Mouse (Mus musculus) liver, embryonic 12.5 days (tissue): Measurements from ENCODE around the gene Gpr68. TPM values are rescaled to one million over a fixed set of nuclear protein-coding genes. Genes with fewer than 3 reads are reported as not detected.

Experiments
- ATAC-seq: fragments of 200-750 bp; cut with Nextera tagmentation; 2 replicates; pipeline ENCODE4 v1.8.0; 2017; ENCODE audit warnings: moderate number of reproducible peaks, mild to moderate bottlenecking, moderate library complexity
- H3K27ac ChIP-seq: fragments of 300-500 bp; sonication (generic); 2 replicates; pipeline ENCODE4 v1.5.1; 2016; ENCODE audit warnings: mild to moderate bottlenecking
- H3K27me3 ChIP-seq: fragments of 300-500 bp; sonication (generic); replicated peaks from 2 replicates; pipeline ENCODE4 v1.6.1; 2016; ENCODE audit warnings: mild to moderate bottlenecking, moderate library complexity
- H3K36me3 ChIP-seq: fragments of 300-500 bp; sonication (generic); 2 replicates; pipeline ENCODE4 v1.6.1; 2016; ENCODE audit warnings: mild to moderate bottlenecking, moderate library complexity
- H3K4me1 ChIP-seq: fragments of 300-500 bp; sonication (generic); 2 replicates; pipeline ENCODE4 v1.6.1; 2016
- H3K4me2 ChIP-seq: fragments of 300-500 bp; sonication (generic); 2 replicates; pipeline ENCODE4 v1.6.1; 2016; ENCODE audit warnings: mild to moderate bottlenecking, moderate library complexity
- H3K4me3 ChIP-seq: fragments of 300-500 bp; sonication (generic); 2 replicates; pipeline ENCODE4 v1.5.1; 2016; ENCODE audit warnings: mild to moderate bottlenecking, moderate library complexity
- H3K9ac ChIP-seq: fragments of 300-500 bp; sonication (generic); 2 replicates; pipeline ENCODE4 v1.6.1; 2016; ENCODE audit warnings: mild to moderate bottlenecking, moderate library complexity
- H3K9me3 ChIP-seq: fragments of 300-500 bp; sonication (generic); replicated peaks from 2 replicates; pipeline ENCODE4 v1.6.1; 2016; ENCODE audit warnings: mild to moderate bottlenecking, moderate library complexity
- WGBS: fragments of 180-500 bp; shearing (Covaris S2); methylation state at CpG from one replicate; pipeline ENCODE4 v1.1.7; 2016; ENCODE audit not compliant: insufficient replicate concordance; 5-methylcytosine and 5-hydroxymethylcytosine counted together
- polyA plus RNA-seq: library from polyadenylated mRNA; unstranded; fragments of >200 nt; fragmentation: Nextera tagmentation; extraction: Ambion mirVana; gene quantifications from 2 replicates; pipeline ENCODE4 v1.2.1, GENCODE M21; 2016

Gene Gpr68
- polyA plus RNA-seq, 1 experiment from 2014 or later: 0.04 TPM

- H3K4me2 ChIP-seq: no peak overlapping the region
- WGBS: 61% methylated on average over 3 of the region's 3 CpGs
- H3K36me3 ChIP-seq: no peaks in the 10 kb centered on the region
- H3K9ac ChIP-seq: no peak overlapping the region
- H3K27ac ChIP-seq: no peak overlapping the region
- H3K27me3 ChIP-seq: peaks cover 27% of the 10 kb centered on the region
- no peaks in the 10 kb centered on the region for H3K9me3 ChIP-seq
- H3K4me1 ChIP-seq: no peaks in the 10 kb centered on the region
- no peak for ATAC-seq
- no peak overlapping the region for H3K4me3 ChIP-seq
Observed at GRCm38 (mm10) chr12:100885585-100885984, 22.4 kb downstream of the Gpr68 start.

- Histone ChIP-seq H3K4me3 (no peak overlapping the region), H3K9me3 (no peaks in the 10 kb centered on the region), H3K9ac (no peak overlapping the region), H3K27ac (no peak overlapping the region), H3K36me3 (no peaks in the 10 kb centered on the region), H3K4me2 (no peak overlapping the region), H3K27me3 (peaks cover 18% of the 10 kb centered on the region), H3K4me1 (no peaks in the 10 kb centered on the region)
- WGBS: 39% methylated on average over 7 of the region's 7 CpGs
- no peak for ATAC-seq
Observed at GRCm38 (mm10) chr12:100883168-100883567, 24.8 kb downstream of the Gpr68 start.

DNA sequence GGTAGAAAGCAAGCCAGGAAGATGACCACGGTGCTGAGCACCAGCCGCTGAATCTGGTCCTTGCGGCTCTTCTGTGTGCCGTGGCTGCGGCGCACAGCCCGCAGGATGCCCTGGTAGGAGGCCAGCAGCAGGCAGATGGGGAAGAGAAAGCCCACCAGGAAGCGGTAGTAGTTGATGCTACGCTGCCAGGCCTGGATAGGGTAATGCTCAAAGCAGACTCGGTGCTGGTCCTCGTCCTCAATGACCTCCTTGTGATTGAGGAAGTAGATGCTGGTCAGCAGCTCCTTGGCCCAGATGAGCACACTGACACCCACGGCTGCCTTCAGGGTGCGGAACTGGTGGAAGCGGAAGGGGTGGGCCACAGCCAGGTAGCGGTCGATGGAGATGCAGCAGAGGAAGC is 29.4 kb downstream of the Gpr68 start:
- no peaks in the 10 kb centered on the region for H3K9me3 ChIP-seq
- no peak overlapping the region for H3K4me3 ChIP-seq
- WGBS: 77% methylated on average over 16 of the region's 16 CpGs
- no peaks in the 10 kb centered on the region for H3K27me3 ChIP-seq
- no peak for ATAC-seq
- no peaks in the 10 kb centered on the region for H3K36me3 ChIP-seq
- no peak overlapping the region for H3K4me2 ChIP-seq
- H3K4me1 ChIP-seq: no peaks in the 10 kb centered on the region
- no peak overlapping the region for H3K9ac ChIP-seq
- H3K27ac ChIP-seq: no peak overlapping the region

DNA sequence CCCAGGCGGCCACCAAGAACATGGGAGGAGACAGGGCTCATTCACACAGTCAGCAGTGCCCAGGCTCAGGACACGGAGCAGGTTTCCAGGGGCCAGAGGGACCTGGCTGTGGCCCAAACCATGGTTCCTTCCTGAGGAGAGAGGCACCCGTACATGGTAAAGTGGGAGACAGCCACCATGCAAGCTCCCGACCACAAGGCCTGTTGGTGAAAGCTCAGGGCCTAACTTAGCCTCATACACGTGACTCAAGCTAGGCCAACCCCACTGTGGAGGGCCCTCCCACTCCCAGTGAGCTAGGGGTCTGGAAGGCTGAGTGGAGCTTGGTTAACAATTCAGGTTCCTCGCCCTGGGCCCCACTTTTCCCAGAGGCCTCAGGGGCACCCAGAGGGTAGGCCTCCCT is 30.1 kb downstream of the Gpr68 start:
- Histone ChIP-seq H3K4me2 (no peak overlapping the region), H3K27me3 (0 out of 2 replicates have a peak, but pooled peaks cover under 1% of the 10 kb centered on the region), H3K4me1 (no peaks in the 10 kb centered on the region), H3K27ac (no peak overlapping the region), H3K9ac (no peak overlapping the region), H3K36me3 (no peaks in the 10 kb centered on the region), H3K9me3 (no peaks in the 10 kb centered on the region), H3K4me3 (no peak overlapping the region)
- 56% methylated on average over 6 of the region's 6 CpGs for WGBS
- ATAC-seq: no peak

GRCm38 (mm10) chr12:100875960-100876359 is 32.0 kb downstream of the Gpr68 start:
- ATAC-seq: no peak
- Histone ChIP-seq H3K36me3 (no peaks in the 10 kb centered on the region), H3K4me1 (no peaks in the 10 kb centered on the region), H3K4me3 (no peak overlapping the region), H3K9me3 (no peaks in the 10 kb centered on the region), H3K27ac (no peak overlapping the region), H3K9ac (no peak overlapping the region), H3K4me2 (no peak overlapping the region), H3K27me3 (0 out of 2 replicates have a peak, but pooled peaks cover 3% of the 10 kb centered on the region)
- 70% methylated on average over 4 of the region's 6 CpGs for WGBS

GRCm38 (mm10) chr12:100875553-100875952 is 32.4 kb downstream of the Gpr68 start:
- Histone ChIP-seq H3K4me1 (no peaks in the 10 kb centered on the region), H3K36me3 (no peaks in the 10 kb centered on the region), H3K27me3 (0 out of 2 replicates have a peak, but pooled peaks cover 3% of the 10 kb centered on the region), H3K27ac (no peak overlapping the region), H3K9ac (no peak overlapping the region), H3K4me3 (no peak overlapping the region), H3K4me2 (no peak overlapping the region), H3K9me3 (no peaks in the 10 kb centered on the region)
- 47% methylated on average over 3 of the region's 3 CpGs for WGBS
- no peak for ATAC-seq

GRCm38 (mm10) chr12:100873612-100874011 is 34.4 kb downstream of the Gpr68 start:
- Histone ChIP-seq H3K9ac (no peak overlapping the region), H3K4me2 (no peak overlapping the region), H3K4me1 (no peaks in the 10 kb centered on the region), H3K36me3 (no peaks in the 10 kb centered on the region), H3K4me3 (no peak overlapping the region), H3K9me3 (no peaks in the 10 kb centered on the region), H3K27me3 (0 out of 2 replicates have a peak, but pooled peaks cover 3% of the 10 kb centered on the region), H3K27ac (no peak overlapping the region)
- ATAC-seq: no peak
- 48% methylated on average over 3 of the region's 3 CpGs for WGBS

- WGBS: 43% methylated on average over 2 of the region's 2 CpGs
- H3K4me2 ChIP-seq: no peak overlapping the region
- H3K27me3 ChIP-seq: 0 out of 2 replicates have a peak, but pooled peaks cover 3% of the 10 kb centered on the region
- ATAC-seq: no peak
- no peak overlapping the region for H3K4me3 ChIP-seq
- no peaks in the 10 kb centered on the region for H3K9me3 ChIP-seq
- no peaks in the 10 kb centered on the region for H3K36me3 ChIP-seq
- H3K9ac ChIP-seq: no peak overlapping the region
- H3K4me1 ChIP-seq: no peaks in the 10 kb centered on the region
- no peak overlapping the region for H3K27ac ChIP-seq
Observed at GRCm38 (mm10) chr12:100871841-100872240, 36.2 kb downstream of the Gpr68 start.

GRCm38 (mm10) chr12:100871234-100871633 is 36.8 kb downstream of the Gpr68 start:
- Histone ChIP-seq H3K4me2 (no peak overlapping the region), H3K4me1 (no peaks in the 10 kb centered on the region), H3K4me3 (no peak overlapping the region), H3K36me3 (no peaks in the 10 kb centered on the region), H3K27me3 (0 out of 2 replicates have a peak, but pooled peaks cover 3% of the 10 kb centered on the region), H3K9ac (no peak overlapping the region), H3K27ac (no peak overlapping the region), H3K9me3 (no peaks in the 10 kb centered on the region)
- ATAC-seq: no peak
- WGBS: 76% methylated on average over 6 of the region's 6 CpGs

GRCm38 (mm10) chr12:100868049-100868622 is 39.9 kb downstream of the Gpr68 start:
- no peak for ATAC-seq
- Histone ChIP-seq H3K36me3 (no peaks in the 10 kb centered on the region), H3K4me2 (no peak overlapping the region), H3K27me3 (0 out of 2 replicates have a peak, but pooled peaks cover 3% of the 10 kb centered on the region), H3K4me3 (no peak overlapping the region), H3K27ac (no peak overlapping the region), H3K9me3 (no peaks in the 10 kb centered on the region), H3K4me1 (no peaks in the 10 kb centered on the region), H3K9ac (no peak overlapping the region)
- 52% methylated on average over 4 of the region's 4 CpGs for WGBS

GRCm38 (mm10) chr12:100867097-100867496 is 40.9 kb downstream of the Gpr68 start:
- no peaks in the 10 kb centered on the region for H3K27me3 ChIP-seq
- H3K4me3 ChIP-seq: no peak overlapping the region
- H3K4me1 ChIP-seq: no peaks in the 10 kb centered on the region
- H3K27ac ChIP-seq: no peak overlapping the region
- no peaks in the 10 kb centered on the region for H3K36me3 ChIP-seq
- no peak for ATAC-seq
- no peak overlapping the region for H3K4me2 ChIP-seq
- WGBS: 74% methylated on average over 8 of the region's 8 CpGs
- no peaks in the 10 kb centered on the region for H3K9me3 ChIP-seq
- no peak overlapping the region for H3K9ac ChIP-seq

DNA sequence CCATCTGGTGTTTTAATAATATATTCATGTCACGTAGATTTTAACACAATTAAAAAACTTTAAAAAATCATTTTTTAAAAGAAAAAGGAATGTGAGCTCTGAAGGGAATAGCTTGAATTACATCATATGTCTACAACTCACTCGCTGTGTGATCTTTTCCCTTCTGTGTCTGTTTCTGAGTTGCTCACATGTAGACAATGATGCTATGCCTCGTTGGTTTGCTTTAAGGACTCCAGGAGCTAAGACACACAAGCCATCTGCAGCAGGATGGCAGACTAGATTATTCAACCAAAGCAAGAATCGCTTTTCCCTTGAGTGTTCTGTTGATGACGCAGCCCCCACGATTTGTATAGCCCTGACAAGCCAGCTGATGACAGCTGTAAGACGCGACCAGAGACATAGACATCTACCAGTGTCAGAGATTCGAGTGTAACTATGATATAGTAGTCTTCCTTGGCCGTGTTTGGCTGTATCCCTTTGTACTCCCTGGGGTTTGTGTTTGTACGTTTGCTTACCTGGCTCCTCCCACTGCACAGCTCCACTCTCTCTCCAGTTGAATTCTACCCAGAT is 42.4 kb downstream of the Gpr68 start:
- Histone ChIP-seq H3K4me2 (no peak overlapping the region), H3K36me3 (no peaks in the 10 kb centered on the region), H3K4me3 (no peak overlapping the region), H3K27me3 (no peaks in the 10 kb centered on the region), H3K9ac (no peak overlapping the region), H3K4me1 (no peaks in the 10 kb centered on the region), H3K27ac (no peak overlapping the region), H3K9me3 (no peaks in the 10 kb centered on the region)
- 70% methylated on average over 11 of the region's 11 CpGs for WGBS
- no peak for ATAC-seq

DNA sequence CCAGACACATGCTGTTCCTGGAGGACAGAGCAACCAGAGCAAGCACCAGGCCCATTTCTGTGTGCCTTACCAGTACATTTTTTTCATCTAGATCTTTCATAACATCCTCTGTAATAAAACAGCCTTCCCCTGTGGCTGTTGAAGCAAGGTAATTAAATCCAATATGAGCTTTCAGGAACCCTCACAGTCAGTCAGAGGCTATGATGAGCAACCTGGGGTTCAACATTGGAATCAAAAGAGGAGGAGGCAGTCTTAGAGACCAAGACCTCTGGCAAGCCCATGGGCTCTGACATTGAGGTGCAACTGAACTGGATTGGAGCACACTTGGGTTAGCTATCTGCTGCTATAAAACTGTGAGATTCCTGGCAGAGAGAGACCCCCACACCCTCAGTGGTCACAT is 42.9 kb downstream of the Gpr68 start:
- no peak overlapping the region for H3K27ac ChIP-seq
- H3K4me3 ChIP-seq: no peak overlapping the region
- no peak overlapping the region for H3K9ac ChIP-seq
- H3K4me1 ChIP-seq: no peaks in the 10 kb centered on the region
- no peak overlapping the region for H3K4me2 ChIP-seq
- no peaks in the 10 kb centered on the region for H3K36me3 ChIP-seq
- no peaks in the 10 kb centered on the region for H3K9me3 ChIP-seq
- H3K27me3 ChIP-seq: no peaks in the 10 kb centered on the region
- no peak for ATAC-seq
